Mouse (Mus musculus): ENCODE data around the gene Gm17175.
"Not testable (repeated sequence)": the region's sequence is repeated elsewhere in the genome, so short reads cannot be mapped to it uniquely, and the experiment has no call there.

Gm17175 gene

GRCm38 (mm10) chr14:51573963-51574362 lies at the start of gene Gm17175:
TSS of gene Gm17175 (minus strand) at chr14:51574063.
- not testable (repeated sequence) for DNase-seq

- DNase-seq = no peak
Measured at GRCm38 (mm10) chr14:51611210-51611609, 37.3 kb upstream of the Gm17175 start, which contains the start of gene Gm17078. TSS of gene Gm17078 (minus strand) at chr14:51611310.

GRCm38 (mm10) chr14:51592039-51592438 lies 18.2 kb upstream of the Gm17175 start, which contains the start of gene Gm17174:
TSS of gene Gm17174 (minus strand) at chr14:51592139.
- not testable (repeated sequence) for DNase-seq

GRCm38 (mm10) chr14:51552490-51552889 lies 21.4 kb downstream of the Gm17175 start, which contains the start of gene Gm5622:
TSS of gene Gm5622 (plus strand) at chr14:51552790.
- DNase-seq = no peak

All from kidney, postnatal 25 days (tissue).